ENCODE assay signal across 8 mouse cellular contexts in the genomic region with DNA sequence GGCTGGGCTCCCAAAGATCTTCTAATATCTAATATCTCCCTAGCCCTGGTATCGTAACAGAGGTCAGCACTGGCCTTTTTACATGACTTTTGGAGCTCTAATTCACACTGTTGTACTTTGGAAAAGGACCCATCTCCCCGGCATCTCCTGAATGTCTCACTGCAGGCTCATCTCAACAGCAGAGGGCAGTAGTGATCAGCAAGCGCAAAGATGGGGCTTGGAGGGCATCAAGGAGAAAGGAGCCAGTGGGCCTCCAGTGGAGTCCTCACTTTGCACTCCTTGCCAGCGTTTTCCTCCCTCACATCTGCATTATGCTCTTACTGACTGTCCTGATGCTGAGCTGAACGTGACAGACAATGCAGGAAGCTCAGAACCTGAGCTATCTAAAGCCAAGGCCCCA. TPM values are rescaled to one million over a fixed set of nuclear protein-coding genes. Genes with fewer than 3 reads are reported as not detected.
DNase-seq lines count a peak whose midpoint lies in the region; ATAC-seq and TF ChIP-seq lines count a peak whose summit lies in the region.

No protein-coding gene starts in this region.

- H3K9ac ChIP-seq in midbrain, embryonic 15.5 days = no peak overlapping the region

- peaks cover 17% of the 10 kb centered on the region for H3K36me3 ChIP-seq in heart, embryonic 10.5 days
- H3K36me3 ChIP-seq in midbrain, embryonic 10.5 days = peaks cover 8% of the 10 kb centered on the region
- no peaks in the 10 kb centered on the region for H3K36me3 ChIP-seq in midbrain, embryonic 15.5 days (replicated peaks)
- no peaks in the 10 kb centered on the region for H3K36me3 ChIP-seq in thymus, adult 2 months (ENCODE audit: control insufficient read depth, insufficient read depth, low read length)

- H3K4me3 ChIP-seq in heart, embryonic 10.5 days = no peak overlapping the region
- no peak overlapping the region for H3K4me3 ChIP-seq in midbrain, embryonic 10.5 days
- H3K4me3 ChIP-seq in midbrain, embryonic 15.5 days = no peak overlapping the region
- no peak overlapping the region for H3K4me3 ChIP-seq in thymus, adult 2 months (ENCODE audit: control insufficient read depth, insufficient read depth, low read length)

- no peak overlapping the region for H3K4me2 ChIP-seq in midbrain, embryonic 15.5 days

- 51% methylated on average over 5 of the region's 5 CpGs for WGBS in heart, embryonic 10.5 days
- WGBS in midbrain, embryonic 10.5 days = 58% methylated on average over 5 of the region's 5 CpGs
- WGBS in midbrain, embryonic 15.5 days = 45% methylated on average over 5 of the region's 5 CpGs
- WGBS in thymus, adult 2 months = 34% methylated on average over 5 of the region's 5 CpGs

- H3K27ac ChIP-seq in heart, embryonic 10.5 days = no peak overlapping the region
- H3K27ac ChIP-seq in midbrain, embryonic 10.5 days (replicated peaks) = no peak overlapping the region
- no peak overlapping the region for H3K27ac ChIP-seq in midbrain, embryonic 15.5 days
- H3K27ac ChIP-seq in thymus, adult 2 months (ENCODE audit: control insufficient read depth, insufficient read depth, low read length) = no peak overlapping the region

- no peak for ATAC-seq in midbrain, embryonic 15.5 days (replicated peaks)

- TF ChIP-seq POLR2A in thymus, adult 2 months (IDR thresholded peaks at IDR 0.05; ENCODE audit: control insufficient read depth, extremely low read depth, insufficient read depth, low read length, poor library complexity) = no peak

- H3K9me3 ChIP-seq in heart, embryonic 10.5 days = no peaks in the 10 kb centered on the region
- H3K9me3 ChIP-seq in midbrain, embryonic 10.5 days (replicated peaks) = no peaks in the 10 kb centered on the region
- H3K9me3 ChIP-seq in midbrain, embryonic 15.5 days = no peaks in the 10 kb centered on the region

- H3K4me1 ChIP-seq in heart, embryonic 10.5 days = peaks cover 7% of the 10 kb centered on the region; the same call in 1 of the 2 replicates
- H3K4me1 ChIP-seq in midbrain, embryonic 10.5 days = peaks cover 12% of the 10 kb centered on the region
- no peaks in the 10 kb centered on the region for H3K4me1 ChIP-seq in midbrain, embryonic 15.5 days
- H3K4me1 ChIP-seq in thymus, adult 2 months (replicated peaks; ENCODE audit: control insufficient read depth, insufficient read depth, low read length) = no peaks in the 10 kb centered on the region

- DNase-seq in heart, adult 11 months = peak; percentile 90
- no peak for DNase-seq in heart, embryonic 10.5 days (ENCODE audit: low spot score)
- DNase-seq in midbrain, embryonic 10.5 days (ENCODE audit: low spot score) = peak; percentile 42
- DNase-seq in brain, adult 2 months (ENCODE audit: low read depth, low spot score) = peak; percentile 51
- peak; percentile 50 for DNase-seq in lung, postnatal 14 days
- DNase-seq in MN1 (ENCODE audit: low spot score) = no peak
- DNase-seq in thymus, adult 2 months = no peak

- TF ChIP-seq CTCF in thymus, adult 2 months (IDR thresholded peaks at IDR 0.05; ENCODE audit: borderline replicate concordance, control insufficient read depth, extremely low read depth, insufficient read depth, low read length, poor library complexity) = no peak

- no peaks in the 10 kb centered on the region for H3K27me3 ChIP-seq in heart, embryonic 10.5 days (ENCODE audit: insufficient read depth, poor library complexity, severe bottlenecking)
- no peaks in the 10 kb centered on the region for H3K27me3 ChIP-seq in midbrain, embryonic 10.5 days (ENCODE audit: low read depth, poor library complexity, severe bottlenecking)
- H3K27me3 ChIP-seq in midbrain, embryonic 15.5 days (replicated peaks) = no peaks in the 10 kb centered on the region
- no peaks in the 10 kb centered on the region for H3K27me3 ChIP-seq in thymus, adult 2 months (ENCODE audit: control insufficient read depth, insufficient read depth, low read length)

RNA-seq across cellular contexts. Expression of gene Rbp1, which starts 19.9 kb away (rescaled TPM):
- 25.6 and 46.6 TPM in 2 replicates for polyA plus RNA-seq in heart, embryonic 10.5 days (2016; fragmentation: Nextera tagmentation; extraction: Ambion mirVana)
- 25.5 and 29.8 TPM in 2 replicates for polyA plus RNA-seq in midbrain, embryonic 10.5 days (2016; fragmentation: Nextera tagmentation; extraction: Ambion mirVana)
- polyA plus RNA-seq in midbrain, embryonic 15.5 days (2015; fragmentation: Nextera tagmentation; extraction: Ambion mirVana) = 25.5 and 30.7 TPM in 2 replicates
- polyA plus RNA-seq in thymus, adult 2 months (2012; rRNA removed) = 2.3 and 3.4 TPM in 2 replicates

RNA-seq across cellular contexts. Expression of gene Rbp2, which starts 43.3 kb away (rescaled TPM):
- 0.60 and 1.9 TPM in 2 replicates for polyA plus RNA-seq in heart, embryonic 10.5 days (2016; fragmentation: Nextera tagmentation; extraction: Ambion mirVana)
- polyA plus RNA-seq in midbrain, embryonic 10.5 days (2016; fragmentation: Nextera tagmentation; extraction: Ambion mirVana) = 0.50 and 1.1 TPM in 2 replicates
- 0.89 TPM in 1 of 2 replicates, not detected in the other for polyA plus RNA-seq in midbrain, embryonic 15.5 days (2015; fragmentation: Nextera tagmentation; extraction: Ambion mirVana)
- polyA plus RNA-seq in thymus, adult 2 months (2012; rRNA removed) = 0.38 TPM in 1 of 2 replicates, not detected in the other

Comparison
In these comparisons a context has a peak if more than half of its experiments do, and no peak if none do; other contexts are left out.
1. DNase-seq: peak in heart, adult 11 months (single experiment), midbrain, embryonic 10.5 days (single experiment), brain, adult 2 months (single experiment) and lung, postnatal 14 days (single experiment); none in heart, embryonic 10.5 days (single experiment), MN1 (single experiment) and thymus, adult 2 months (single experiment).